In the genomic region with DNA sequence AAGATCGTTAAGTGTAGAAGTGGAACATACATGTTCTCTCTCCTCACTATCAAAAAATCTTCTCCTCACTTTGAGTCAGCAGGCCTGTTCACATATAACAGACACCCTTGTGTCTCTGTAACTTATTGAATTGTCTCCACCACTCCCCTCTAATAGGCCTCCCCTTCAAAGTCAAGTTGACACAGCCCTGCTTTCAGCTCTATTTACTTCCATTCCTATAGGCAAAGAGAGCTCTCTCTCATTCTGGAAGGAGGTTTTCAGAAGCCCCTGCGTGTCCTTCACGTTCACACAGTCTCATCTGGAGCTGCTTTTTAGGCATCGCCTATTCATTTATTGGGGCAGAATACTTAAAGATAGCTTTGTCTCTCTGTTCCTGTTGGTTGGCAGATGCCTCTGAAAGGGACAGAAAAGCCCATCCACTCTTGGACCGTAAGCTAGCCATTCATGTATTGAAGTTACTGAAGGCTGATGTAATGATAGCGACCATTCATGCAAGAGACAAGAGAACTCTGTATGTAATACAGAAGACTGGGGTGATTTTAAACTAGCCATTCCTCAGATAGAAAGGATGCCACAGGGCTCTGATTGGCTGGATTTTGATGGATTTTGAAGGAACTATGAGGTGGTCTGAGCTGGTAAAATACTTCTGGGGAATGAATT, we compare ENCODE assay signal across 16 mouse cellular contexts.
"Had no signal": no experiment of that assay in that cellular context is flagged by ENCODE, and none has a peak within 500 bp of the region (broad histone marks: within the 10 kb centered on the region; RNA-seq: fewer than 3 reads in every experiment).

No protein-coding gene starts in this region.

- H3K27ac ChIP-seq: kidney, embryonic 15.5 days; left cerebral cortex, adult 2 months; limb, embryonic 10.5 days; liver, embryonic 15.5 days; midbrain, embryonic 15.5 days; neural tube, embryonic 15.5 days; stomach, embryonic 15.5 days had no signal

- H3K27me3 ChIP-seq: kidney, embryonic 15.5 days; liver, embryonic 15.5 days; midbrain, embryonic 15.5 days; neural tube, embryonic 15.5 days; stomach, embryonic 15.5 days had no signal

- H3K4me3 ChIP-seq: kidney, embryonic 15.5 days; left cerebral cortex, adult 2 months; limb, embryonic 10.5 days; liver, embryonic 15.5 days; midbrain, embryonic 15.5 days; neural tube, embryonic 15.5 days; stomach, embryonic 15.5 days had no signal

- H3K4me2 ChIP-seq: kidney, embryonic 15.5 days; liver, embryonic 11.5 days; liver, embryonic 15.5 days; midbrain, embryonic 15.5 days; neural tube, embryonic 15.5 days; stomach, embryonic 15.5 days had no signal

- DNase-seq: kidney, postnatal 25 days; lung, adult 2 months; lung, postnatal 36 days; right cerebral cortex, postnatal 4 days; spleen, adult 18-20 months; thymus, adult 2 months; thymus, postnatal 25 days had no signal

- H3K9me3 ChIP-seq: kidney, embryonic 15.5 days; limb, embryonic 10.5 days; liver, embryonic 15.5 days; midbrain, embryonic 15.5 days; neural tube, embryonic 15.5 days; stomach, embryonic 15.5 days had no signal

- H3K4me1 ChIP-seq: kidney, embryonic 15.5 days; limb, embryonic 10.5 days; liver, embryonic 15.5 days; midbrain, embryonic 15.5 days; neural tube, embryonic 15.5 days; stomach, embryonic 15.5 days had no signal

- H3K36me3 ChIP-seq: kidney, embryonic 15.5 days; limb, embryonic 10.5 days; liver, embryonic 15.5 days; midbrain, embryonic 15.5 days; neural tube, embryonic 15.5 days; stomach, embryonic 15.5 days had no signal

- H3K9ac ChIP-seq: kidney, embryonic 15.5 days; liver, embryonic 15.5 days; midbrain, embryonic 15.5 days; neural tube, embryonic 15.5 days; stomach, embryonic 15.5 days had no signal

- ATAC-seq: lung, postnatal 0 days; midbrain, embryonic 15.5 days had no signal
